Mouse (Mus musculus): ENCODE data around the gene Fndc3b.

- TF ChIP-seq EP300 (IDR thresholded peaks at IDR 0.05; ENCODE audit: low read depth) (no peak), CTCF (IDR thresholded peaks at IDR 0.05; ENCODE audit: low read depth) (no peak)
Observed at GRCm38 (mm10) chr3:27610089-27610488, 101.0 kb downstream of the Fndc3b start.

Data from liver, embryonic 14.5 days (tissue).